Mouse (Mus musculus): Measurements from ENCODE around the gene Nfib. TPM values are rescaled to one million over a fixed set of nuclear protein-coding genes. Genes with fewer than 3 reads are reported as not detected.

Nfib gene
- total and polyA plus RNA-seq, 3 experiments = not detected

DNA sequence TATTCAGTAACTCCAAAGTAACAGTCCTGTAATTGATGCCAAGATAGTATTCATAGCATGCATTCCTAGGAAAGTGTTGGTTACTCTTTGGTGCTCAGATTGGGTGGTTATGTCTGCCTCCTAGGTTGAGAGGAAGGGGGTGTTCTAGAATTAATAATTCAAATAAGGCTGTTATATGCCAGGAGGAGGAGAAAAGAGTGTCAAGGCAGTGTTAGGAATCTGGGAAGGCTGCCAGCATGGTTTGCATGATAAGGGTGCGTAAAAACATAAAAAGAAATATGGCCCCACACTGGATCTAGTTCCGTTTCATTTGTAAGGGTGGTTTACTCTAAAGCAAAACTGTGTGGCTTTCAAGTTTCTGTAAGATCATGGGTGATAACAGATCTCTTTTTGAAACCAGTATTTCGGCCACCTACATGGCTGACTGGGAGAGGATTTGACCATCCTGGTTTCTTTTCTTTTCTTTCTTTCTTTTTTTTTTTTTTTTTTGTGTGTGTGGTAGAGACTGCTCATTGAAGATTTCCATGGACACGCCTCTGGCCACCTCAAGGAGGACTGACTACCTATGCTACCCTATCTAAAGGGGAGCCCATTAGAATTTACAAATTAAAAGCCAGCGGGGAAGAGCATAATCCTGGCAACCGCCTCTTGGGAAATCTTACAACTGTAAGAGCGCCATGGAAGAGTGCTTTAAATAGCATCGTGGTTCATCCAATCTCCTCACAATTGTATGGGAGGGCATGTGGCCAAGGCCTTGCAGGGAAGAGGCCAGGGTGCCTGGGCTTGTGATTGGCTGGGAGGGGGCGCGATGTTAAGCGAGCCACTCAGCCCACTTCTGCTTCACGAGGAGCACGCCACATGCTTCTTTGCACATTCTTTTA, 132.9 kb downstream of the Nfib start:
- no peak for TF ChIP-seq ZMIZ1 (IDR thresholded peaks at IDR 0.05; ENCODE audit: low read depth, low read length)
- TF ChIP-seq ZNF384 (IDR thresholded peaks at IDR 0.05; ENCODE audit: low read depth, low read length) = no peak
- TF ChIP-seq ZKSCAN1 (IDR thresholded peaks at IDR 0.05; ENCODE audit: low read depth, low read length) = no peak
- no peak for TF ChIP-seq ZC3H11A (IDR thresholded peaks at IDR 0.05; ENCODE audit: low read depth, low read length)
- TF ChIP-seq RAD21 (IDR thresholded peaks at IDR 0.05; ENCODE audit: low read depth, low read length) = no peak
- TF ChIP-seq MAX (IDR thresholded peaks at IDR 0.05; ENCODE audit: low read length) = no peak
- no peak for TF ChIP-seq MXI1 (IDR thresholded peaks at IDR 0.05; ENCODE audit: low read depth, low read length)
- no peak for TF ChIP-seq MAZ (IDR thresholded peaks at IDR 0.05; ENCODE audit: low read depth, low read length)
- no peak for DNase-seq (ENCODE audit: low read depth, low spot score)
- H3K4me3 ChIP-seq (ENCODE audit: control insufficient read depth in 1 of 2, insufficient read depth in 1 of 2, low read depth in 2 of 2, low read length in 2 of 2) = no peak overlapping the region

GRCm38 (mm10) chr4:82558816-82559215, 146.7 kb downstream of the Nfib start:
- no peak for DNase-seq (ENCODE audit: low read depth, low spot score)
- Histone ChIP-seq H3K27me3 (ENCODE audit: control insufficient read depth in 1 of 2, insufficient read depth in 2 of 2, low read length in 2 of 2) (no peaks in the 10 kb centered on the region), H3K4me1 (ENCODE audit: control insufficient read depth in 1 of 2, insufficient read depth in 2 of 2, low read length in 2 of 2) (no peaks in the 10 kb centered on the region), H3K4me3 (ENCODE audit: control insufficient read depth in 1 of 2, insufficient read depth in 1 of 2, low read depth in 2 of 2, low read length in 2 of 2) (no peak overlapping the region), H3K79me2 (ENCODE audit: control insufficient read depth, insufficient read depth, low read length, poor library complexity) (no peaks in the 10 kb centered on the region), H3K9ac (ENCODE audit: control insufficient read depth, low read depth, low read length, poor library complexity, severe bottlenecking) (no peak overlapping the region), H3K36me3 (ENCODE audit: control insufficient read depth in 1 of 2, insufficient read depth in 2 of 2, low read length in 2 of 2) (no peaks in the 10 kb centered on the region), H3K9me3 (replicated peaks; ENCODE audit: insufficient read depth, low read length) (no peaks in the 10 kb centered on the region), H3K27ac (ENCODE audit: control insufficient read depth, low read depth, low read length) (no peak overlapping the region)
- TF ChIP-seq MAX (IDR thresholded peaks at IDR 0.05; ENCODE audit: low read length) = no peak
- no peak for TF ChIP-seq TAL1 (IDR thresholded peaks at IDR 0.05; ENCODE audit: low read length)
- TF ChIP-seq MEF2A (IDR thresholded peaks at IDR 0.05; ENCODE audit: extremely low read depth, insufficient replicate concordance, low read depth, low read length, poor library complexity, severe bottlenecking) = no peak
- TF ChIP-seq SIN3A (IDR thresholded peaks at IDR 0.05; ENCODE audit: low read length) = no peak
- TF ChIP-seq RCOR1 (IDR thresholded peaks at IDR 0.05; ENCODE audit: low read depth, low read length) = no peak
- TF ChIP-seq MAZ (IDR thresholded peaks at IDR 0.05; ENCODE audit: low read depth, low read length) = no peak
- no peak for TF ChIP-seq USF2 (IDR thresholded peaks at IDR 0.05; ENCODE audit: borderline replicate concordance in 1 of 2, insufficient read depth in 1 of 2, low read depth in 1 of 2, low read length in 2 of 2)
- no peak for TF ChIP-seq HCFC1 (IDR thresholded peaks at IDR 0.05; ENCODE audit: low read depth, low read length)
- no peak for TF ChIP-seq MYB (IDR thresholded peaks at IDR 0.05; ENCODE audit: low read depth, low read length)
- TF ChIP-seq CHD1 (IDR thresholded peaks at IDR 0.05; ENCODE audit: low read depth, low read length) = no peak
- no peak for TF ChIP-seq BHLHE40 (IDR thresholded peaks at IDR 0.05; ENCODE audit: borderline replicate concordance, low read depth, low read length)

More for the DNA sequence above, 132.9 kb downstream of the Nfib start:
- H3K4me1 ChIP-seq (ENCODE audit: control insufficient read depth in 1 of 2, insufficient read depth in 2 of 2, low read length in 2 of 2) = no peaks in the 10 kb centered on the region
- no peaks in the 10 kb centered on the region for H3K9me3 ChIP-seq (replicated peaks; ENCODE audit: insufficient read depth, low read length)
- H3K27me3 ChIP-seq (ENCODE audit: control insufficient read depth in 1 of 2, insufficient read depth in 2 of 2, low read length in 2 of 2) = no peaks in the 10 kb centered on the region
- H3K79me2 ChIP-seq (ENCODE audit: control insufficient read depth, insufficient read depth, low read length, poor library complexity) = no peaks in the 10 kb centered on the region
- no peaks in the 10 kb centered on the region for H3K36me3 ChIP-seq (ENCODE audit: control insufficient read depth in 1 of 2, insufficient read depth in 2 of 2, low read length in 2 of 2)
- H3K9ac ChIP-seq (ENCODE audit: control insufficient read depth, low read depth, low read length, poor library complexity, severe bottlenecking) = no peak overlapping the region
- H3K27ac ChIP-seq (ENCODE audit: control insufficient read depth, low read depth, low read length) = no peak overlapping the region
